Mouse (Mus musculus): ENCODE data around the gene Slc46a2. TPM values are rescaled to one million over a fixed set of nuclear protein-coding genes. Genes with fewer than 3 reads are reported as not detected.

Slc46a2 gene
- polyA plus RNA-seq, 1 experiment from 2014 or later: 0.05 TPM

DNA sequence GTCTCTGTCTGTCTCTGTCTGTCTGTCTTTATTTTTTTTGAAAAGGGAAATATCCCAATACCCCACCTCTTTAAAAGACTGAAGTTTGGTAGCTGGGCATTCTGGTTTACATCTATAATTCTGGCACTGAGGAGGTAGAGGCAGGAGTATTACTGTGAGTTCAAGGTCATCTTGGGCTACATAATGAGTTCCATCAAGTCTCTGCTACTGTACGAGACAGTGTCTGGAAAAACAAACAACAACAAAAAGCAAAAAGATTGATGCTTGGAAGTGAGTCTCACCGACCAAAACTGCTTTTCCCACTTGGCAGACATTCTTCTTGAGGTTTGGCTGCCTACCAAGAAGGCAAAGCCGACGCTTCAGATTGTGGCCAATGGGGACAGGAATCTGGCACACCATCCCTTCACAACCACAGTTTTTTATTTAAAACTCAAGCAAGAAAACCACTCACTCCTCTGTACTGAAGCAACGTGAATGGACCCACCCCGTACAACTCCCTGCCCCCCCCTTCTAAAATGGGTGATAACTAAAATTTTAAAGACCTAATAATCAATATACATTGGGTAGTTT is 45.3 kb downstream of the Slc46a2 start:
- H3K27ac ChIP-seq (replicated peaks): no peak overlapping the region
- no peaks in the 10 kb centered on the region for H3K27me3 ChIP-seq (replicated peaks; ENCODE audit: low read depth, poor library complexity, severe bottlenecking)
- peaks cover 6% of the 10 kb centered on the region; the same call in 1 of the 2 replicates for H3K36me3 ChIP-seq (replicated peaks)
- no peaks in the 10 kb centered on the region for H3K9me3 ChIP-seq
- no peak overlapping the region for H3K4me3 ChIP-seq
- DNase-seq (ENCODE audit: low spot score): no peak
- WGBS: 91% methylated on average over 6 of the region's 6 CpGs
- no peaks in the 10 kb centered on the region for H3K4me1 ChIP-seq

DNA sequence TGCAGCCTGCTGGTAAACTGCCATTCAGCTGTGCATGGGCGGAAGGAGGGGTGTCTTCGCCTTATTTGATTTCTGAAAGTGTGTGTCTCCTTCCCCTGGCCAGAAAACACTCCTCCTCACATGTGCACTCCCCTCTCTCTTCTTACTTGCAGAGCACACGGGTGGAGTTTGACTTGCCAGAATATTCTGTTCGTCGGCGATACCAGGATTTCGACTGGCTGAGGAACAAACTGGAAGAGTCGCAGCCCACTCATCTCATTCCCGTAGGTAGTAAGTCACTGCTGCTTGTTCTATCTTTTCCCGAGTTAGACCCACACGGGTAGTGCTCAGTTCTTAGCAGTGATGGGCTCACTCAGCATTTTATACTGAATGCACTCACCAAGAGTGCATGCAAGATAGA is 46.8 kb downstream of the Slc46a2 start:
- Histone ChIP-seq H3K36me3 (replicated peaks) (peaks cover 6% of the 10 kb centered on the region; the same call in 1 of the 2 replicates), H3K4me3 (no peak overlapping the region), H3K4me1 (no peaks in the 10 kb centered on the region), H3K9me3 (no peaks in the 10 kb centered on the region), H3K27ac (replicated peaks) (no peak overlapping the region), H3K27me3 (replicated peaks; ENCODE audit: low read depth, poor library complexity, severe bottlenecking) (no peaks in the 10 kb centered on the region)
- 90% methylated on average over 11 of the region's 11 CpGs for WGBS
- no peak for DNase-seq (ENCODE audit: low spot score)

DNA sequence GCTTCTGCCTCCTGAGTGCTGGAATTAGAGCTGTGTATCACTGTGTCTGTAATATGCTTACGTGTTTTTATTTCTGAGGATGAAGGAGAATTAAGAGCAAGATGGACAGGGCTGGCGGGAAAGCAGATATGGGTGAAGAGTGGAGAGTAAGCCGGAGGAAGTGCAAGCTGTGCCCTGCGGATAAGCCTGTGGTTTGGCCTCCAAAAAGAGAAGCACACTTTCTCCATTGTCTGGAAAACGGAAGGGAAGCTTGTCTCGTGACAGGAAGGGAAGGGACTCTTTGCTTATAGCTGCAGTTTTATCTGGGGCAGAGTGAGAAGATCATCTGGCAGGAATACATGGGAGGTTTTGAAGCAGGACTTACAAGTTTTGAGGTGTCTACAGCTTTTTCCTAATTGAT is 51.0 kb downstream of the Slc46a2 start:
- no peak overlapping the region for H3K27ac ChIP-seq (replicated peaks)
- no peak for DNase-seq (ENCODE audit: low spot score)
- H3K4me1 ChIP-seq: peaks cover 14% of the 10 kb centered on the region; the same call in 1 of the 2 replicates
- H3K27me3 ChIP-seq (replicated peaks; ENCODE audit: low read depth, poor library complexity, severe bottlenecking): no peaks in the 10 kb centered on the region
- H3K9me3 ChIP-seq: no peaks in the 10 kb centered on the region
- 66% methylated on average over 6 of the region's 6 CpGs for WGBS
- H3K4me3 ChIP-seq: no peak overlapping the region
- H3K36me3 ChIP-seq (replicated peaks): 0 out of 2 replicates have a peak, but pooled peaks cover 3% of the 10 kb centered on the region

DNA sequence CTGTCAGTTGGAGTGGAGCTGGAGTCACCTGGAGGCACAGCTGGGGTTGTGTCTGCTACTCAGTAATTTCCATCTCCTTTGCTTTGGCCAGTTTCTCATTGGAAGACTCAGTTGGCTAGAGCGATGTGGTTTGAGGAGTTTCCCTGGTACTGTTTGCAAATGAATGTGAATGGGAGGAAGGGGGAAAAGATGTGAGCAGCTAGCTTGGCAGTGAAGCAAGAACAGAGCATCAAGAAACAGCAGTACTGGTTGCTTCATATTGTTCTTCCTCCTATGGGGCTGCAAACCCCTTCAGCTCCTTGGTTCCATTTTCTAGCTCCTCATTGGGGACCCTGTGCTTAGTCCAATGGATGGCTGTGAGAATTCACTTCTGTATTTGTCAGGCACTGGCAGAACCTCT is 52.5 kb downstream of the Slc46a2 start:
- WGBS: 90% methylated on average over 1 of the region's 1 CpGs
- DNase-seq (ENCODE audit: low spot score): no peak
- Histone ChIP-seq H3K27me3 (replicated peaks; ENCODE audit: low read depth, poor library complexity, severe bottlenecking) (no peaks in the 10 kb centered on the region), H3K4me1 (peaks cover 14% of the 10 kb centered on the region; the same call in 1 of the 2 replicates), H3K27ac (replicated peaks) (no peak overlapping the region), H3K9me3 (no peaks in the 10 kb centered on the region), H3K4me3 (no peak overlapping the region), H3K36me3 (replicated peaks) (peaks cover 5% of the 10 kb centered on the region; the same call in 1 of the 2 replicates)

DNA sequence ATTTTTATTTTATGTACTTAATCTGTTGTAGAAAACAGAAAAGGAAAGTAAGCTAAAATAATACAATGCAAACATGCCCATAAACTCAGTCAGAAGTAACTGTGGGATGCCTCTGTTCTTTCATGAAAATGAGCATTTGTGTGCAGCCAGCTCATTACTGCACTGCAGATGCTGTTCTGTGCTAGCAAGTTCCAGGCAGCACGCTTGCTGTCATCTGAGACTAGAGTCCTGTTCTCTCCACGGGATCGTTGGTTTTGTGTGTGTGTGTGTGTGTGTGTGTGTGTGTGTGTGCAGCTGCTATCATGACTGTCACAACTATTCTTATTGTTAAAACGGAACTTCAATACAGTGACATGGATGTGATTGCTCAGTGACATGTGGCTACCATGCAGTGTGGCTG is 53.0 kb downstream of the Slc46a2 start:
- Histone ChIP-seq H3K4me1 (peaks cover 14% of the 10 kb centered on the region; the same call in 1 of the 2 replicates), H3K27me3 (replicated peaks; ENCODE audit: low read depth, poor library complexity, severe bottlenecking) (no peaks in the 10 kb centered on the region), H3K4me3 (no peak overlapping the region), H3K9me3 (no peaks in the 10 kb centered on the region), H3K36me3 (replicated peaks) (peaks cover 8% of the 10 kb centered on the region; the same call in 1 of the 2 replicates), H3K27ac (replicated peaks) (no peak overlapping the region)
- WGBS: 71% methylated on average over 4 of the region's 4 CpGs
- DNase-seq (ENCODE audit: low spot score): no peak

DNA sequence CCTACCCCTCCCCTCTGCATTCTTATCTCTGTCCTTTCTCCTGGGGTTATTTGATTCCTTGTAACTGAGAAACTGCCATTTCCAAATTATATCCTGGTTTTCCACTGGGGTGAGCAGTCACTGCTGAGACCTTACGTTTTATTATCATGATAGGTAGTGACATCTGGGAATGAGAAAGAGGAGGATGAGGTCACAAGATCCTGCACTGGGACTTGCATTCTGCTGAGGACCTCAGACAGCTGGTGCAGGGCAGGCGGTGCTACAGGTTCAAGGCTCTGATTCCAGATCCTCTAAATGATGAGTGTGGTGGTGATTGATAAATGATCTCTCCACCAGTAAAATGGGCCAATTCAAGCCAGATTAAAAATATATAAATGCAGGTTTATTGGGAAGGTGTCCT is 54.4 kb downstream of the Slc46a2 start:
- H3K27ac ChIP-seq (replicated peaks): no peak overlapping the region
- no peak overlapping the region for H3K4me3 ChIP-seq
- WGBS: 64% methylated on average over 2 of the region's 2 CpGs
- no peaks in the 10 kb centered on the region for H3K9me3 ChIP-seq
- H3K4me1 ChIP-seq: peaks cover 14% of the 10 kb centered on the region; the same call in 1 of the 2 replicates
- no peak for DNase-seq (ENCODE audit: low spot score)
- H3K27me3 ChIP-seq (replicated peaks; ENCODE audit: low read depth, poor library complexity, severe bottlenecking): no peaks in the 10 kb centered on the region
- H3K36me3 ChIP-seq (replicated peaks): peaks cover 8% of the 10 kb centered on the region; the same call in 1 of the 2 replicates

DNA sequence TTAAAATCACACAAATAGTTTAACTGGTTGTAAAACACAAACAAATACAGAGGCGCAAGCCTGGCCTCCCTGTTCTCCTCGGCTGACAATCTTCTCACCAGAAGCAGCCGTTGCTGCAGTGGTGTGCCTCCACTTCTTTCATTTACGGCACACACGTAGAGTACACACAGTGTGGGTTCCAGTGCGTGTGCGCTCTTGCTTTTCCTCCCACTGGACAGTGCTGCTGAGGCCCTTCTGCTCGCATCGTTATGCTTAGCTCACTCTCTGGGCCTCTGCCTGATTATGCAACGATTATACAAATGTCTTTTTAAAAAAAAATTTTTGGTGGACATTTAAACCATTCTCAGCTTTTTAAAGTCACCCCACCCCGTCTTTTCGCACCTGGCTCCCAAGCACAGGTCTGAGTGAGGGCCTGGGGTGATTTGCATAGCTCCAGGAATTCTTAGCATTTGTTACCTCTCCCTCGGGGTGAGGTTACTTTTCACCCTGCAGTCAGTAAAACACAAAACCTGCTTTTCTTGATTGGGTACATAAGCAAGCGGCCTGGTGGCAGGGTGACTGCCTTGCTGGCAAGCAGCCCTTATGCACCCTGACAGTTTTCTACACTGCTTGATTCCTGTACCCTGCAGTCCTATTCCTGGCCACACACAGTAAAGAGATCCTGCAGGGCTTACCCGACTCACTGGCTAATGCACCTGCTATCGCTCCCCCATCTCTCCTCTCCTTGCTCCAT is 55.0 kb downstream of the Slc46a2 start:
- Histone ChIP-seq H3K27ac (replicated peaks) (no peak overlapping the region), H3K4me1 (peaks cover 14% of the 10 kb centered on the region; the same call in 1 of the 2 replicates)
- no peak for DNase-seq (ENCODE audit: low spot score)

More for the DNA sequence above, 55.0 kb downstream of the Slc46a2 start:
- Histone ChIP-seq H3K4me3 (no peak overlapping the region), H3K9me3 (no peaks in the 10 kb centered on the region), H3K27me3 (replicated peaks; ENCODE audit: low read depth, poor library complexity, severe bottlenecking) (no peaks in the 10 kb centered on the region), H3K36me3 (replicated peaks) (peaks cover 8% of the 10 kb centered on the region; the same call in 1 of the 2 replicates)
- WGBS: 69% methylated on average over 16 of the region's 16 CpGs

Other genes starting within 250 kb of the Slc46a2 start
- gene Inip, start 113.5 kb downstream of the Slc46a2 start, polyA plus RNA-seq (2016; fragmentation: Nextera tagmentation; extraction: Ambion mirVana): 91.2 and 92.7 TPM in 2 replicates
- 6.4 and 7.9 TPM in 2 replicates for gene Snx30, start 109.2 kb downstream of the Slc46a2 start, polyA plus RNA-seq (2016; fragmentation: Nextera tagmentation; extraction: Ambion mirVana)
- not detected in 2 replicates for gene Mup4, start 45.7 kb upstream of the Slc46a2 start, polyA plus RNA-seq (2016; fragmentation: Nextera tagmentation; extraction: Ambion mirVana)
- not detected in 2 replicates for gene Mup6, start 49.2 kb upstream of the Slc46a2 start, polyA plus RNA-seq (2016; fragmentation: Nextera tagmentation; extraction: Ambion mirVana)
- gene Mup7, start 155.4 kb upstream of the Slc46a2 start, polyA plus RNA-seq (2016; fragmentation: Nextera tagmentation; extraction: Ambion mirVana): not detected in 2 replicates
- not detected in 2 replicates for gene Mup2, start 239.2 kb upstream of the Slc46a2 start, polyA plus RNA-seq (2016; fragmentation: Nextera tagmentation; extraction: Ambion mirVana)